Mouse (Mus musculus) left cerebral cortex, adult 8-10 months (tissue): ENCODE results near the gene Ndufs8. TPM values are rescaled to one million over a fixed set of nuclear protein-coding genes. Genes with fewer than 3 reads are reported as not detected.
"Not testable (repeated sequence)": the region's sequence is repeated elsewhere in the genome, so short reads cannot be mapped to it uniquely, and the experiment has no call there.

Experiments
- DNase-seq, 2 experiments: peaks; one replicate each; pipeline ENCODE4 v3.0.0; 2022; ENCODE audit warnings: low spot score in 2 of 2
- total RNA-seq, 4 experiments: library from RNA; stranded (reverse); gene quantifications; 2 replicates each; pipeline ENCODE4 v1.2.4; 2022

Ndufs8 gene
- total RNA-seq, result 100 to 1,000 TPM; 136 to 159 (median 145) TPM

- DNase-seq, result peak; percentile 88 to 98
Observed at GRCm38 (mm10) chr19:3912337-3913204, at the start of gene Ndufs8. Ndufs8 (minus strand) TSS chr19:3912774.

GRCm38 (mm10) chr19:3961805-3962204, 49.2 kb upstream of the Ndufs8 start:
- DNase-seq, result not testable (repeated sequence)

DNA sequence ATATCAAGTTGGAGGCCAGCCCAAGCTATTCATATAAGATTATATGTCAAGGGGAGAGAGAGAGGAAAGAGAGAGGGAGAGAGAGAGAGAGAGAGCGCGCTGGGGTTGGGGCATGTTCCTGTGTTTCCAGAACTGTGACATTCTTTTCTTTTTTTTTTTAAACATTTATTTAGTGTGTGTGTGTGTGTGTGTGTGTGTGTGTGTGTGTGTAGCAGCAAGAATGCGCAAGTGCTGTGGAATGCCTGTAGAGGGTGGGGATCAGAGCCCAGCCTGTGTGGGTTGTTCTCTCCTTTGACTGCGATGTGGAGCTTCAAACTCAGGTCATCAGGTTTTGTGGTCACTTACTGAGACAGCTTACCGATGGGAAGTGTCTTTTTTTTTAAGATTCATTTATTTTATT, 47.6 kb upstream of the Ndufs8 start:
- DNase-seq, result no peak

- no peak for DNase-seq
Observed at GRCm38 (mm10) chr19:3959030-3959429, 46.5 kb upstream of the Ndufs8 start.

DNA sequence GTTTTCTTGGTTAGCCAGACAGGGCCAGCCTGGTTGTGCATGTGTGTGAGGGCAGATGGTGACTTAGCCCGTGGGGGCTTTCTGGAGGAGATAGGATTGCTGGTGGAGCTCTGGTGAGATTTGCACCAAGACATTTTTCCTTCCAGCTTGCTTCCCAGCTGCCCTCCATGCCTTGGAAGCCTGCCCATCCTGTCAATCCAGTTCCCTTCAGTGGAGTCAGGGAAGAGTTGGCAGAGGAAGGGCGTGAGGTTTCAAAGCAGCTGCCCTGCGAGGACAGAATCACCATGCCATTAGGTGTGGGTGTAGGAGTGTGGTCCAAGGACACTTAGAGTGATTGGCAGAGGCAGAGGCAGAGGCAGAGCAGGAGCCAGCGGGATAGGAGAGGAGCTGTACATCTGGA, 45.9 kb upstream of the Ndufs8 start, which contains the start of gene Aldh3b3:
TSS of gene Aldh3b3 (plus strand) at position 176 of the 400 bp plus-strand sequence.
- no peak for DNase-seq

- DNase-seq, result not testable (repeated sequence)
Observed at GRCm38 (mm10) chr19:3957296-3958036, 44.9 kb upstream of the Ndufs8 start.

DNA sequence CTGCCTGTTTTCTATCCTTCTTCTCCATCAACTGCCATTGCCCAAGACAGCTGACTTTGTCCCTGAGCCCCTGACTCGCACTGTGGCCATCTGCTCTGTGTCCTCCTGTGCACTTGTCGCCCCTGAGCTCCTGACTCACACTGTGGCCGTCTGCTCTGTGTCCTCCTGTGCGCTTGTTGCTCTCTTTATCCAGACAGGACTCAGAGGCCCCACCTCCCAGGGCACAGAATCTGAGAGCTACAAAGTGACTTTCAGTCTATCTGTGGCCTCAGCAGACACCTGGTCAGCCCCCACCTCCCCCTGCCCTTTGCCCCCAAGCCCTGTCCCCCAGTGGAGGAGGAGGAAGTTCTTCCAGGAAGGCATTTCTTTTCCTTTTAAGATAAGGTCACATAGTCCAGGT, 43.2 kb upstream of the Ndufs8 start:
- DNase-seq, result no peak

DNA sequence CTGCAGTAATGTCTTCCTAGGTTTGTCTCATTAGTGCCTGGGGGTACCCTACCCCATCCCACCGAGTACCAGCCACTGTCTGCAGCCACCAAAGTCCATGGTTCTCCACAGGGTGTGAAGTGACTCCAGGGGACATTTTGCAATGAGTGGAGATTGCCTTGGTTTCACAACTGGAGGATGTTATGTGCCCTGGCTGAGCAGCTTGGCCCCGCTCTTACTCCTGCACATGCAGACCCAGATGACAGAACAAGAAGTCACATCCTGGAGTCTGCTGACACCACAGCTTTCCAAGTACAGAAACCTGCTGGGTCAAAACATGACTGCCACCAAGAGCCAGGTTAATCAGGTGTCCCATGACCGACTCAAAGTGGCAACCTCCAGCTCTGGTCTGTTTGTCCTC, 42.5 kb upstream of the Ndufs8 start:
- DNase-seq, result no peak

GRCm38 (mm10) chr19:3952099-3952498, 39.5 kb upstream of the Ndufs8 start:
- DNase-seq, result no peak

GRCm38 (mm10) chr19:3951461-3951860, 38.9 kb upstream of the Ndufs8 start:
- no peak for DNase-seq

DNA sequence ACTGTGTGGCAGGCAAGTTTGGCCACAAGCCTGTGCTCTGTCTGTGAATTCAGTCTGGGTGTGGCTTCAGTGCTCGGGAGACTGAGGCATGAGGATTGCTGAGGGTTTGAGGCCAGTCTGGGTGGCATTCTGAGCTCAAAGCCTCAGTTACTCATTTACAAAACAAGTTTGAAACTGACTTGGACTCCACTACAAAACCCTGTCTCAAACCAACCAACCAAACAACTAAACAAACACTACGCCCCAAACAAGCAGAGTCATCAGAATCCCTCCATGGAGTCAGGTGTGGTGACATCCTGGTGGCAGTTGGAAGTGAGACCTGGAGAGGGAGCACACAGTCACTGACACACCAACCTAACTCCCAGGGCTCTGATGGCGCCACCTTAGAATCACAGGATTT, 37.8 kb upstream of the Ndufs8 start:
- DNase-seq, result no peak

DNA sequence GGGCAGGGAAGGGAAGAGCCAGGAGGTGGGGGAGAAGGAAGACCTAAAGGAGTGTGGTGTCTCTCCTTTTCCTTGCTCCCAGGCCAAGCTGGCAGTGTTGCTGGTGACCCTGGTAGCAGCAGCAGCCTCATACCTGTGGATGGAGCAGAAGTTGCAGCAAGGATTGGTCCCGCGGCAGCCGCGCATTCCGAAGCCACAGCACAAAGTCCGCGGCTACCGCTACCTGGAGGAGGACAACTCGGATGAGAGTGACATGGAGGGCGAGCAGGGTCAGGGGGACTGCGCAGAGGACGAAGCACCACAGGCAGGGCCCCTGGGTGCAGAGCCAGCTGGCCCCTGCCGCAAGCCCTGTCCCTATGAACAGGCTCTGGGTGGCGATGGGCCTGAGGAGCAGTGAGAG, 36.0 kb upstream of the Ndufs8 start:
- no peak for DNase-seq

GRCm38 (mm10) chr19:3947813-3948212, 35.2 kb upstream of the Ndufs8 start:
- DNase-seq, result no peak

DNA sequence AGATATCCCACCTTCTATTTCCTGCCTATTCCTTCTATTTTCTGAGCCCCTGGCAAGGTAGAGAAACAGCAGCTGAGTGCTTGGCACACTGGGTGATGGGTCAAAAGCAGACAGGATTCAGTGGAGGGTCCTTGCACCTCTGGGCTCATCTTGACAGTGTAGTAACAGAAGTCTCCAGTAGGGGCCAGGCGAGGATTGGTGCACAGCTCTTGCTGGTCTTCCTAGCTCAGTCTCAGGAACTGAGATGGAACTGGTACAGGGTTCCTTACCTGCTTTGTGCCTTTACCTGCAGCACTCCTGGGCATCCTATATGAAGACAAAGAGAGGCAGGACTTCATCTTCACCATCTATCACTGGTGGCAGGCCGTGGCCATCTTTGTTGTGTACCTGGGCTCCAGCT, 34.1 kb upstream of the Ndufs8 start:
- peak in 1 of 2 experiments; percentile 55 for DNase-seq

DNA sequence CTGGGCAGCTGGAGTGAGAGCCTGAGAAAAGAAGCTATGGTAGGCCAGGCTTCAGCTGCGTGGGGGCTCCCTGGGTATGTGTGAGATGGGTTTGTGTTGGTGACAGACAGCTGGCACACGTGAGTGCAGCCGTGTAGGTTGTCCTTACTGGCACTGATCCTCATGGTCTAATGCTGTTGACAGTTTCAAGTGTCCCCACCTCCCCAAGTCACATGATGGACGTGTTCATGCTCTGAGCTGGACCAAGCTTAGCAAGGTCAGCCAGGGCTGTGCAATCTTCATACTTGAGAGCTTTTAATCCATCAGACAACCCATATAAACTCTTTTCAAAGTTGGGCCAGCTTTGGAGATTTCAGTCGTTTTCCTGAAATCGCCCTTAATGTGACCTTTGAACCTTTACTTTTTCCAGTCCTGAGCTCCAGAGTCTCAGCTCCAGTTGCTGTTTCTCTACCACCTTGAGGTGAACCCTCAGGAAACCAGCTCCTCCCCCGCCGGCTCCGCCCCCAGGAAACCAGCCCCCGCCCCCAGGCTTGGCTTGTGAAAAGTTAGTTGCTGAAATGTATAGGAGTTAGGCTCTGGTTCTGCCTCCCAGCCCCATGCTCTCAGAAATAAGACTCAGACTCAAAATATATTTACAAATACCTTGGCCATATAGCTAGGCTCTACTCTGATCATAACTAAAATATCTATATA, 33.4 kb upstream of the Ndufs8 start:
- DNase-seq, result no peak

DNA sequence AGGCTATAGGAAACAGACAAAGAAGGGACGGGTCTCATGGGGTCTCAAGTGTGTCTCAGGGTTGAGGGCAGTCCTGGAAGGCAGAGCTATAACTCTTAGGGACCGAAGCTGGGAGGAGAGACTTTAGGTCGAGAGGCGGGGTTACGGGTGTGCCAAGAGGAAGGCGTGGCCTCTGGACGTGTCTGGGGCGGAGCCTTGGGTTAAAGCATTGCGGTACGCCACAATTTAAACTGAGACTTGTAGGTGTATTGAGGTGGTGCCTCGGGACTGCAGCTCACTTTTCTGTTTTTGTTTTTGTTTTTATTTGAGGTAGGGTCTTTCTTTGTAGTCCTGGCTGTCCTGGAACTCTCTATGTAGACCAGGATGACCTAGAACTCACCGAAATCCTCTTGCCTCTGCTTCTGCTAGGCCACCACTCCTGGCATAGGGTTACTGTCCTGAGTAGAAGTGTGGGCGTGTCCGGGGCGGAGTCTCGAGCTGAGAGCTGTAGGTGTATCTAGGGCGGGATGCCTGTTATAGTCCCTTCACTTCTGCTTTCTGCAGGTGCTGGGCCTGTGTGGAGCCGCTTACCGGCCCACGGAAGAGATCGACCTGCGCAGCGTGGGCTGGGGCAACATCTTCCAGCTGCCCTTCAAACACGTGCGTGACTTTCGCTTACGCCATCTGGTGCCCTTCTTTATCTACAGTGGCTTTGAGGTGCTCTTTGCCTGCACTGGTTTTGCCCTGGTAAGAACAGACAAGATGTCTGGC, 30.6 kb upstream of the Ndufs8 start:
- DNase-seq, result no peak

DNA sequence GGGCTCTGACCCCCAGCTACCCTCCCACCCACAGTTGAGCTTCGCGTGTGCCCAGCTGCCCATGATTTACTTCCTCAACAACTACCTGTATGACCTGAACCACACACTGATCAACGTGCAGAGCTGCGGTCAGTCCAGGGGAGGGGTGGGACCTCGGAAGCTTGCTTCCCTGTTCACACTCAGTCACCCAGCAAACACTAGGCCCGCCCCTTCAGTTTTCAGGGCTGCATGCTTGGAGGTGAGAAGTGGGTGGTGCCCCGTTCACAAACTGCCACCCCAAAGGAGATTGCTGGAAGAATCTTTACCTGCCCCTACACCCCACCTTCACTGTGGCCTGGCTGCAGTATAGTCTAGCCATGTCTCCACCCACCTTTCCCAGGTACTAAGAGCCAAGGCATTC, 29.7 kb upstream of the Ndufs8 start:
- no peak for DNase-seq

DNA sequence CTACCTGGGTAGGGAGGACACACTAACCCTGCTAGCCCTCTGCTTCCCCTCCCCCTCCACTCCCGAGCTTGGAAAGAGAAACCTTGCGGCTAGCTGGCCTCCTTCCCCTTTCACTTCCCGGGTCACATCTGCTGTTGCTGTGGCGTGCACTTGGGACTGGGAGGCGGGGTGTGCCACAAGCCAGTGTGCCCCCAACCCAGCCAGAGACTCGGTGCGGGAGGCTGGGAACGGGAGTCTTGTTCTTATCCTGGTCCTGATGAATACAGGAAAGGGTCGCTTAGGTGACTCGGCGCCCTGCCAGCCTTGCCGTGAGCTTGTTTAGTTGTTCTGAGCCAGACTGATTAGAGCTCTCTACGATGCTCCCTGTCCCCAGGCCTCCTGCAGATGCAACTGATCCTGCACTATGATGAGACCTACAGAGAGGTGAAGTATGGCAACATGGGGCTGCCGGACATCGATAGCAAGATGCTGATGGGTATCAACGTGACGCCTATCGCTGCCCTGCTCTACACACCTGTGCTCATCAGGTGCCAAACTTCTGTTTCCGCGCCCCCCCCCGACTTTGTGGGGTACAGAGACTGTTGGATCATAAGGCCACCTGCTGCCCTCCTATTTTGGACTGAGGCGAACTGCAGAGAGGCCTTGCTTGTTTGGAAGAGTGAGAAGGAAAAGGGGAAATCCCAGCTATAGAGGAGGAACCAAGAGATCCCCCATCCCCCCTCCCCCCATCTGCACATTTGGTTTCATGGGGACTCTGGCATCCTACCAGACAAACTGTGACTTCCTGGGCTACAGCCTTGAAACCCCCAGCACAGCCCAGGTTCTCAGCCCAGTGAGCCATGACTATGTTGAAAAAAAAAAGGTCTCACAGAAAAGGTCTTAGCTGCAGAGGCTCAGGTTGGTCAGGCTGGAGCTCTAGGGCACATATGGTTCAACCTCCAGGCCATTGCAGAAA, 23.6 kb upstream of the Ndufs8 start:
- DNase-seq, result no peak

GRCm38 (mm10) chr19:3935032-3935895, 22.7 kb upstream of the Ndufs8 start, which contains the start of gene Unc93b1:
Unc93b1 (plus strand) TSS chr19:3935186.
- DNase-seq, result no peak
